ENCODE assay signal across 17 mouse cellular contexts in genomic region chr3:118855411-118855810, GRCm38 (mm10).
DNase-seq lines count a peak whose midpoint lies in the region; ATAC-seq and TF ChIP-seq lines count a peak whose summit lies in the region.
"Had no signal": no experiment of that assay in that cellular context is flagged by ENCODE, and none has a peak within 500 bp of the region (broad histone marks: within the 10 kb centered on the region; RNA-seq: fewer than 3 reads in every experiment).

No protein-coding gene starts in this region.

- H3K4me1 ChIP-seq in kidney, embryonic 16.5 days (ENCODE audit: insufficient read depth, low read length): no peaks in the 10 kb centered on the region
- no peaks in the 10 kb centered on the region; the same call in 1 of the 2 replicates for H3K4me1 ChIP-seq in kidney, adult 2 months (ENCODE audit: control insufficient read depth, insufficient read depth, low read length)
- H3K4me1 ChIP-seq in hindbrain, embryonic 16.5 days (ENCODE audit: control insufficient read depth, insufficient read depth, low read depth, low read length): no peaks in the 10 kb centered on the region
- H3K4me1 ChIP-seq: limb, embryonic 15.5 days; megakaryocyte, embryonic 14.5 days had no signal

- 47% methylated on average over 7 of the region's 7 CpGs for WGBS in kidney, embryonic 16.5 days
- WGBS in kidney, adult 2 months: 68% methylated on average over 7 of the region's 7 CpGs
- WGBS in hindbrain, embryonic 16.5 days: 58% methylated on average over 7 of the region's 7 CpGs

- TF ChIP-seq CTCF in kidney, adult 2 months (conservative IDR thresholded peaks at IDR 0.05; ENCODE audit: insufficient read depth, insufficient read length, low read depth, low read length): no peak

- TF ChIP-seq POLR2A in kidney, adult 2 months (IDR thresholded peaks at IDR 0.05; ENCODE audit: low read depth, low read length): no peak

- peak; percentile 42; the same call in 1 of the 2 replicates for ATAC-seq in kidney, embryonic 16.5 days (ENCODE audit: low FRiP score, low TSS enrichment)
- ATAC-seq in hindbrain, embryonic 16.5 days: peak; percentile 72
- ATAC-seq in activated CD4-positive, CD25-positive, alpha-beta regulatory T cell, adult 4 months: no peak
- ATAC-seq: intestine, postnatal 0 days had no signal

- no peaks in the 10 kb centered on the region for H3K27me3 ChIP-seq in kidney, embryonic 16.5 days (ENCODE audit: insufficient read depth, low read length)
- no peaks in the 10 kb centered on the region for H3K27me3 ChIP-seq in kidney, adult 2 months (replicated peaks; ENCODE audit: control insufficient read depth, insufficient read depth, low read length)
- H3K27me3 ChIP-seq in hindbrain, embryonic 16.5 days (replicated peaks; ENCODE audit: control insufficient read depth, insufficient read depth, low read length): no peaks in the 10 kb centered on the region
- H3K27me3 ChIP-seq: limb, embryonic 15.5 days; megakaryocyte, embryonic 14.5 days had no signal

- DNase-seq in kidney, adult 2 months: no peak
- DNase-seq in MN1 (ENCODE audit: low spot score): peak; percentile 48
- DNase-seq in embryo, embryonic 11 days: peak; percentile 42
- DNase-seq in right cerebral cortex, postnatal 10 days (ENCODE audit: low spot score in 2 of 2): no peak
- DNase-seq: adrenal gland, adult 2 months; cerebellum, adult 11-12 months; gastrocnemius, postnatal 14 days; heart, postnatal 4 days; right cerebral cortex, postnatal 4 days had no signal

- H3K4me2 ChIP-seq in kidney, embryonic 16.5 days (replicated peaks; ENCODE audit: low read depth, low read length): no peak overlapping the region
- H3K4me2 ChIP-seq in hindbrain, embryonic 16.5 days (ENCODE audit: low read length): no peak overlapping the region
- H3K4me2 ChIP-seq: heart, embryonic 11.5 days; limb, embryonic 15.5 days had no signal

- H3K4me3 ChIP-seq in kidney, embryonic 16.5 days (ENCODE audit: low read length): no peak overlapping the region
- H3K4me3 ChIP-seq in kidney, adult 2 months (ENCODE audit: insufficient read depth, low read depth, low read length): no peak overlapping the region
- no peak overlapping the region for H3K4me3 ChIP-seq in hindbrain, embryonic 16.5 days (ENCODE audit: low read length)
- H3K4me3 ChIP-seq: erythroblast, embryonic 14.5 days; limb, embryonic 15.5 days; megakaryocyte, embryonic 14.5 days had no signal

- no peak overlapping the region for H3K9ac ChIP-seq in kidney, embryonic 16.5 days (replicated peaks; ENCODE audit: low read length)
- no peak overlapping the region for H3K9ac ChIP-seq in hindbrain, embryonic 16.5 days (ENCODE audit: low read depth, low read length)
- H3K9ac ChIP-seq: limb, embryonic 15.5 days had no signal

- no peaks in the 10 kb centered on the region for H3K9me3 ChIP-seq in kidney, embryonic 16.5 days (ENCODE audit: low read length)
- H3K9me3 ChIP-seq in hindbrain, embryonic 16.5 days (ENCODE audit: control insufficient read depth, low read length): no peaks in the 10 kb centered on the region
- H3K9me3 ChIP-seq: limb, embryonic 15.5 days; megakaryocyte, embryonic 14.5 days had no signal

- no peak overlapping the region for H3K27ac ChIP-seq in kidney, embryonic 16.5 days (ENCODE audit: low read length)
- no peak overlapping the region for H3K27ac ChIP-seq in kidney, adult 2 months (ENCODE audit: insufficient read depth, low read depth, low read length)
- no peak overlapping the region for H3K27ac ChIP-seq in hindbrain, embryonic 16.5 days (ENCODE audit: low read depth, low read length)
- H3K27ac ChIP-seq: limb, embryonic 15.5 days had no signal

- no peaks in the 10 kb centered on the region for H3K36me3 ChIP-seq in kidney, embryonic 16.5 days (ENCODE audit: insufficient read depth, low read length)
- H3K36me3 ChIP-seq in kidney, adult 2 months (ENCODE audit: control insufficient read depth, insufficient read depth, low read length): no peaks in the 10 kb centered on the region
- H3K36me3 ChIP-seq in hindbrain, embryonic 16.5 days (ENCODE audit: control insufficient read depth, insufficient read depth, low read length): no peaks in the 10 kb centered on the region
- H3K36me3 ChIP-seq: limb, embryonic 15.5 days had no signal

Comparison
In these comparisons a context has a peak if more than half of its experiments do, and no peak if none do; other contexts are left out.
1. DNase-seq: peak in MN1 (single experiment) and embryo, embryonic 11 days (single experiment); none in kidney, adult 2 months (single experiment) and right cerebral cortex, postnatal 10 days (0 of 2).